Mouse (Mus musculus) limb, embryonic 11.5 days (tissue): ENCODE measurements around the gene Slc9a8. TPM values are rescaled to one million over a fixed set of nuclear protein-coding genes. Genes with fewer than 3 reads are reported as not detected.

ENCODE experiments used
- ATAC-seq: fragments of 200-750 bp; cut with Nextera tagmentation; 2 replicates; pipeline ENCODE4 v1.8.0; 2017; ENCODE audit warnings: low read depth; ENCODE audit not compliant: insufficient number of reproducible peaks, low FRiP score, low TSS enrichment
- DNase-seq: peaks from one replicate; pipeline ENCODE4 v3.0.0-alpha.2; 2015; ENCODE audit warnings: low spot score
- H3K27ac ChIP-seq: fragments of 300-500 bp; sonication (generic); replicated peaks from 2 replicates; pipeline ENCODE4 v1.5.1; 2014; ENCODE audit warnings: low read depth, mild to moderate bottlenecking, low read length
- H3K27me3 ChIP-seq: fragments of 300-500 bp; sonication (generic); 2 replicates; pipeline ENCODE4 v1.6.1; 2014; ENCODE audit warnings: mild to moderate bottlenecking, low read length, mixed read lengths; ENCODE audit not compliant: control insufficient read depth, insufficient read depth
- H3K36me3 ChIP-seq: fragments of 300-500 bp; sonication (generic); 2 replicates; pipeline ENCODE4 v1.6.1; 2014; ENCODE audit warnings: mild to moderate bottlenecking, low read length, moderate library complexity, mixed read lengths; ENCODE audit not compliant: control insufficient read depth, insufficient read depth
- H3K4me1 ChIP-seq: fragments of 300-500 bp; sonication (generic); 2 replicates; pipeline ENCODE4 v1.6.1; 2014; ENCODE audit warnings: low read length, mixed read lengths; ENCODE audit not compliant: control insufficient read depth, insufficient read depth
- H3K4me2 ChIP-seq: fragments of 300-500 bp; sonication (generic); 2 replicates; pipeline ENCODE4 v1.6.1; 2014; ENCODE audit warnings: low read depth, mild to moderate bottlenecking, moderate library complexity; ENCODE audit not compliant: severe bottlenecking
- H3K4me3 ChIP-seq: fragments of 300-500 bp; sonication (generic); 2 replicates; pipeline ENCODE4 v1.5.1; 2014; ENCODE audit warnings: low read depth, low read length
- H3K9ac ChIP-seq: fragments of 300-500 bp; sonication (generic); 2 replicates; pipeline ENCODE4 v1.6.1; 2014; ENCODE audit warnings: mild to moderate bottlenecking, low read length
- H3K9me3 ChIP-seq: fragments of 300-500 bp; sonication (generic); 2 replicates; pipeline ENCODE4 v1.6.1; 2016; ENCODE audit warnings: low read length; ENCODE audit not compliant: control insufficient read depth
- WGBS: fragments of 180-500 bp; shearing (Covaris S2); extraction: QIAGEN DNeasy Blood & Tissue Kit; methylation state at CpG from one replicate; pipeline ENCODE4 v1.1.7; 2014; 5-methylcytosine and 5-hydroxymethylcytosine counted together
- polyA plus RNA-seq: library from polyadenylated mRNA; unstranded; fragments of >200 nt; fragmentation: Nextera tagmentation; extraction: Ambion mirVana; gene quantifications from 2 replicates; pipeline ENCODE4 v1.2.1, GENCODE M21; 2014

Gene Slc9a8
- polyA plus RNA-seq, 1 experiment from 2014 or later = 21.4 TPM

GRCm38 (mm10) chr2:167430737-167431417 lies 9.4 kb downstream of the Slc9a8 start:
- DNase-seq (no peak), ATAC-seq (no peak)
- H3K9ac ChIP-seq = no peak overlapping the region
- WGBS = 51% methylated on average over 9 of the region's 9 CpGs
- peaks cover 6% of the 10 kb centered on the region; the same call in 1 of the 2 replicates for H3K36me3 ChIP-seq
- H3K9me3 ChIP-seq = no peaks in the 10 kb centered on the region
- H3K4me1 ChIP-seq = no peaks in the 10 kb centered on the region
- no peaks in the 10 kb centered on the region for H3K27me3 ChIP-seq
- no peak overlapping the region for H3K4me3 ChIP-seq
- H3K4me2 ChIP-seq = no peak overlapping the region
- no peak overlapping the region for H3K27ac ChIP-seq

- Histone ChIP-seq H3K4me2 (no peak overlapping the region), H3K27me3 (no peaks in the 10 kb centered on the region), H3K4me3 (no peak overlapping the region), H3K27ac (no peak overlapping the region), H3K9me3 (no peaks in the 10 kb centered on the region), H3K4me1 (no peaks in the 10 kb centered on the region), H3K36me3 (peaks cover 6% of the 10 kb centered on the region; the same call in 1 of the 2 replicates), H3K9ac (no peak overlapping the region)
- 72% methylated on average over 7 of the region's 7 CpGs for WGBS
- no peak for DNase-seq
- ATAC-seq = no peak
These were observed 9.9 kb downstream of the Slc9a8 start for GRCm38 (mm10) chr2:167431418-167431776.

- no peaks in the 10 kb centered on the region for H3K36me3 ChIP-seq
- 94% methylated on average over 6 of the region's 6 CpGs for WGBS
- DNase-seq = no peak
These were observed 13.1 kb downstream of the Slc9a8 start for GRCm38 (mm10) chr2:167434570-167434969.

GRCm38 (mm10) chr2:167435631-167436030 lies 14.1 kb downstream of the Slc9a8 start:
- Histone ChIP-seq H3K27me3 (no peaks in the 10 kb centered on the region), H3K27ac (no peak overlapping the region), H3K9me3 (no peaks in the 10 kb centered on the region), H3K36me3 (no peaks in the 10 kb centered on the region), H3K4me2 (no peak overlapping the region), H3K9ac (no peak overlapping the region), H3K4me1 (no peaks in the 10 kb centered on the region), H3K4me3 (no peak overlapping the region)
- WGBS = 89% methylated on average over 2 of the region's 2 CpGs
- no peak for ATAC-seq
- DNase-seq = no peak

More at GRCm38 (mm10) chr2:167434570-167434969, 13.1 kb downstream of the Slc9a8 start:
- ATAC-seq = no peak
- H3K27ac ChIP-seq = no peak overlapping the region
- H3K4me3 ChIP-seq = no peak overlapping the region
- H3K4me1 ChIP-seq = no peaks in the 10 kb centered on the region
- no peaks in the 10 kb centered on the region for H3K9me3 ChIP-seq
- H3K27me3 ChIP-seq = no peaks in the 10 kb centered on the region
- H3K9ac ChIP-seq = no peak overlapping the region
- H3K4me2 ChIP-seq = no peak overlapping the region

GRCm38 (mm10) chr2:167436371-167436770 lies 14.9 kb downstream of the Slc9a8 start:
- Histone ChIP-seq H3K36me3 (0 out of 2 replicates have a peak, but pooled peaks cover 2% of the 10 kb centered on the region), H3K4me1 (no peaks in the 10 kb centered on the region), H3K27me3 (no peaks in the 10 kb centered on the region), H3K4me2 (no peak overlapping the region), H3K9me3 (no peaks in the 10 kb centered on the region), H3K9ac (no peak overlapping the region), H3K4me3 (no peak overlapping the region), H3K27ac (no peak overlapping the region)
- ATAC-seq (no peak), DNase-seq (no peak)
- 91% methylated on average over 5 of the region's 5 CpGs for WGBS

- no peak overlapping the region for H3K27ac ChIP-seq
- H3K4me3 ChIP-seq = no peak overlapping the region
- no peak overlapping the region for H3K4me2 ChIP-seq
- H3K9me3 ChIP-seq = no peaks in the 10 kb centered on the region
- H3K4me1 ChIP-seq = no peaks in the 10 kb centered on the region
- no peak for ATAC-seq
- no peak for DNase-seq
- peaks cover 8% of the 10 kb centered on the region; the same call in 1 of the 2 replicates for H3K36me3 ChIP-seq
- 97% methylated on average over 3 of the region's 3 CpGs for WGBS
- no peaks in the 10 kb centered on the region for H3K27me3 ChIP-seq
- H3K9ac ChIP-seq = no peak overlapping the region
These were observed 17.9 kb downstream of the Slc9a8 start for GRCm38 (mm10) chr2:167439422-167439821.

- H3K4me3 ChIP-seq = no peak overlapping the region
- H3K36me3 ChIP-seq = peaks cover 13% of the 10 kb centered on the region; the same call in 1 of the 2 replicates
- H3K4me1 ChIP-seq = no peaks in the 10 kb centered on the region
- WGBS = 97% methylated on average over 4 of the region's 4 CpGs
- H3K9ac ChIP-seq = no peak overlapping the region
- H3K4me2 ChIP-seq = no peak overlapping the region
- no peak for ATAC-seq
- H3K9me3 ChIP-seq = no peaks in the 10 kb centered on the region
- no peak overlapping the region for H3K27ac ChIP-seq
- no peaks in the 10 kb centered on the region for H3K27me3 ChIP-seq
- DNase-seq = no peak
These were observed 22.1 kb downstream of the Slc9a8 start for GRCm38 (mm10) chr2:167443411-167444193.

- Histone ChIP-seq H3K4me3 (no peak overlapping the region), H3K9me3 (no peaks in the 10 kb centered on the region), H3K4me2 (no peak overlapping the region), H3K9ac (no peak overlapping the region), H3K36me3 (peaks cover 17% of the 10 kb centered on the region), H3K27ac (no peak overlapping the region), H3K27me3 (no peaks in the 10 kb centered on the region), H3K4me1 (no peaks in the 10 kb centered on the region)
- ATAC-seq (no peak), DNase-seq (no peak)
- 86% methylated on average over 20 of the region's 20 CpGs for WGBS
These were observed 24.6 kb downstream of the Slc9a8 start for GRCm38 (mm10) chr2:167445911-167446780.
